Mouse (Mus musculus) gastrocnemius, postnatal 10 days (tissue): ENCODE measurements around the gene Lax1. TPM values are rescaled to one million over a fixed set of nuclear protein-coding genes. Genes with fewer than 3 reads are reported as not detected.
"Not testable (repeated sequence)": the region's sequence is repeated elsewhere in the genome, so short reads cannot be mapped to it uniquely, and the experiment has no call there.

Experiments
- DNase-seq: peaks from one replicate; pipeline ENCODE4 v3.0.0; 2021; ENCODE audit warnings: mixed read lengths
- long read RNA-seq, 2 experiments: library from polyadenylated mRNA; stranded (forward); transcript quantifications; one replicate each; pipeline ENCODE4 v2.0.0; 2021
- total RNA-seq, 2 experiments: library from RNA; stranded (reverse); gene quantifications; 2 replicates each; pipeline ENCODE4 v1.2.3; 2021

Gene Lax1
- under 1 TPM; 0.09 to 0.25 TPM for total RNA-seq
- long read RNA-seq, experiment 1, result 0 reads
- long read RNA-seq, experiment 2, result 0 reads

GRCm38 (mm10) chr1:133689897-133690296, at the start of gene Lax1:
TSS of gene Lax1 (minus strand) at chr1:133690108.
- DNase-seq, result no peak

GRCm38 (mm10) chr1:133736664-133737063, 46.8 kb upstream of the Lax1 start:
- DNase-seq, result no peak

GRCm38 (mm10) chr1:133735995-133736652, 46.2 kb upstream of the Lax1 start:
- DNase-seq, result peak; percentile 66

- no peak for DNase-seq
Measured at GRCm38 (mm10) chr1:133732814-133733213, 42.9 kb upstream of the Lax1 start.

GRCm38 (mm10) chr1:133728339-133728738, 38.4 kb upstream of the Lax1 start:
- DNase-seq, result no peak

GRCm38 (mm10) chr1:133720342-133720741, 30.4 kb upstream of the Lax1 start:
- DNase-seq, result no peak

GRCm38 (mm10) chr1:133718786-133719185, 28.9 kb upstream of the Lax1 start:
- DNase-seq, result no peak

- no peak for DNase-seq
Measured at GRCm38 (mm10) chr1:133718296-133718695, 28.4 kb upstream of the Lax1 start.

- peak; percentile 75 for DNase-seq
Measured at GRCm38 (mm10) chr1:133716464-133716863, 26.6 kb upstream of the Lax1 start.

- DNase-seq, result no peak
Measured at GRCm38 (mm10) chr1:133715191-133715590, 25.3 kb upstream of the Lax1 start.

GRCm38 (mm10) chr1:133713009-133713370, 23.1 kb upstream of the Lax1 start:
- DNase-seq, result no peak

- no peak for DNase-seq
Measured at GRCm38 (mm10) chr1:133712288-133713008, 22.5 kb upstream of the Lax1 start.

GRCm38 (mm10) chr1:133711376-133711775, 21.5 kb upstream of the Lax1 start:
- no peak for DNase-seq

- no peak for DNase-seq
Measured at GRCm38 (mm10) chr1:133710895-133711294, 21.0 kb upstream of the Lax1 start.

GRCm38 (mm10) chr1:133709292-133709691, 19.4 kb upstream of the Lax1 start:
- no peak for DNase-seq

GRCm38 (mm10) chr1:133701824-133702223, 11.9 kb upstream of the Lax1 start:
- not testable (repeated sequence) for DNase-seq

- no peak for DNase-seq
Measured at GRCm38 (mm10) chr1:133697935-133698620, 8.2 kb upstream of the Lax1 start.

- peak; percentile 42 for DNase-seq
Measured at GRCm38 (mm10) chr1:133695901-133696300, 6.0 kb upstream of the Lax1 start.

- no peak for DNase-seq
Measured at GRCm38 (mm10) chr1:133694876-133695275, 5.0 kb upstream of the Lax1 start.

- no peak for DNase-seq
Measured at GRCm38 (mm10) chr1:133694301-133694700, 4.4 kb upstream of the Lax1 start.

- DNase-seq, result no peak
Measured at GRCm38 (mm10) chr1:133693536-133694114, 3.7 kb upstream of the Lax1 start.

GRCm38 (mm10) chr1:133692195-133692594, 2.3 kb upstream of the Lax1 start:
- no peak for DNase-seq

- DNase-seq, result no peak
Measured at GRCm38 (mm10) chr1:133691046-133691445, 1.1 kb upstream of the Lax1 start.
